Mouse (Mus musculus): ENCODE data around the gene Fam213b.

The Fam213b gene

DNA sequence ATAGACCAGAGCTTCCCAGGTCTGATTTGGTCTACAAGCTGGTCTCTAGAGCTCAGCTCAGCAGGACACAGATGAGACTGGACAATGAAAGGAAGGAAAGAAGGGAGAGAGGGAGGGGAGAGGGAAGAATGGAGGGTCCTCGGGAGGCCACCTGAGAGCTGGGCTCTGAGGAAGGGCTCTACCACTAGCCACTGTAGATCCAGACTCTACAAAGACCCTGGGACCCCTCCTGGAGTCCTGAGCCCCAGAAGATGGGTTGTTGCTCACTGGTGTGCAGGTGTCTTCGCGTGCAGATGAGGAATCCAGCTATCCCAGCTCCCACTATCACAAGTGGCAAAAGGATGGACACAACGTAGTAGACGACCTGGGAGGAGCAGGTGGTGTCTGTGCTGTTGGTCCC lies 24.0 kb upstream of the Fam213b start:
- DNase-seq (ENCODE audit: low spot score) = no peak

GRCm38 (mm10) chr4:154922291-154922690 lies 23.4 kb upstream of the Fam213b start:
- no peak for DNase-seq (ENCODE audit: low spot score)

- DNase-seq (ENCODE audit: low spot score) = no peak
Observed at GRCm38 (mm10) chr4:154916662-154917061, 17.7 kb upstream of the Fam213b start.

GRCm38 (mm10) chr4:154915286-154915685 lies 16.4 kb upstream of the Fam213b start:
- DNase-seq (ENCODE audit: low spot score) = no peak

GRCm38 (mm10) chr4:154914707-154915106 lies 15.8 kb upstream of the Fam213b start:
- no peak for DNase-seq (ENCODE audit: low spot score)

DNA sequence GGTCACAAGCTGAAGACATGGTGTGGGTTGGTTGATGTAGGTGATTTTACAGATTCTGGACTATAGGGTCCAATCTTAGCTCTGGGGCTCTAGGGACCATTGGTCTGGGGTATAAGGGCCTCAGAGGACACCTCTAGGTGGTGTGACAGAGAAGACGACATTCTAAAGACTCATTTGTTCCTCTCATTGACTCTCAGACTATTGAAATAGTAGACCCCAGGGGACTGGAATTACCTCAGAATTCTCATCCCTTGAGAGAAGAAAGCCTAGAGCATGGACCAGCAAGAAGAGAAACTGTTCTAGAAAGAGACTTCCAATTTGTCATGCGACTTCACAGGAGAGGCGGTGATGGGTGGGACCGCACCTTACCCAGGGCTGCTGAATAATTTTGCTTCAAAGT lies 15.3 kb upstream of the Fam213b start:
- DNase-seq (ENCODE audit: low spot score) = no peak

- DNase-seq (ENCODE audit: low spot score) = no peak
Observed at GRCm38 (mm10) chr4:154913845-154914244, 14.9 kb upstream of the Fam213b start.

DNA sequence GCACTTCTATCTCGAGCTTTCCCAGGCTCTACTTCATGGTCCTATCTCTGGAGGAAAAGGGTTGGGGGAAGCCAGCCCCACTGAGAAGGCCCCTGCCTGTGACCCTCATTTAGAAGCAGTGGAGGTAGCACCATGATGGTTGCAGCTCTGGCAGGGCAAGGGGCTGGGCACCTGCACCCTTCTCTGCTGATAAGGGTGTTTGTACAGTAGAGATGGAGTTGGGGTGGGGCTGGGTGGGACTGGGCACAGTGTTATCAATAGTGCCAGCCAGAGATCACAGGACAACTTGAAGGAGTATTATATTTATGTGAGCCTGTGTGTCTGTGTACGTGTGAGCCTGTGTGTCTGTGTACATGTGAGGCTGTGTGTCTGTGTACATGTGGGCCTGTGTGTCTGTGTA lies 12.7 kb upstream of the Fam213b start:
- no peak for DNase-seq (ENCODE audit: low spot score)

DNA sequence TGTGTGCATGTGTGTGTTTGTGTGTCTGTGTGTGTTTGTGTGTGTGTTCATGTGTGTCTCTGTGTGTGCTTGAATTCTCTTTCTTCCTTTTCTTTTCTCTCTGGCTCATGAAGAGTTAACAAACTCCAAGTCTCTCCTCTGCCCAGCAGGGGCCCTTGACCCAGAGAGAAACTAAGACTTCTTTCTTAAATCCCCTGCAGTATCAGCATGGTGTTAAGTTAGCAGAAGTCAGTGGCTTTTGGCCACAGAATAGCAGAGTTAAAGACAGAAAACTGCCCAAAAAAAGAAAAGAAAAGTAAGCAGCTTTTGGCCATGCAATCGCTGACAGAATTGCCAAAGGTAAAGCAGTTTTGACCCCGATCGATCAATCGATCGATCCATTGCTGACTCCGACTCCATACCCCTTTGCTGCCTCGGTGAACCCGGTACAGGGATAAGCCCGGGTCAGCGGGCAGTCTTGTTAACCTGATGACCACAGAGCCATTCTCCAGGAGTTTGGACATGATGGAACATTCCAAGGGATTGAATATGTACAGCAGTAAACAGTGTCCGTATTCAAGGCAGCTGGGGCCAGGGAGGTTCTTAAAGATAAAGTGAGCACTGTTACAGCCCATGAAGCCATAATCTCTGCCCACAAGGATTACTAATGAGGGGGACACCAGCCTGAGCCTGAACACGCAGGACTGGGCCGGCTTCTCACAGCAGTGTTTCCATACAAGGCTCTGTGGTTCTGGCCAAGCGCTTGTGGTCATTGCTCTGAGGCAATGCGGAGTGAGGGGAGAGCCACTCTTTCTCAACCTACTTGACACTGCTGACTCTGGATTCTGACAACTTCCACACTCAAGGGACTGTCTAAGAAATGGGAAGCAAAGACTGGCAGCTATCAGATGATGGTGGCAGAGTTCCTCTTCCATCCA lies 11.9 kb upstream of the Fam213b start:
- DNase-seq (ENCODE audit: low spot score) = no peak

DNA sequence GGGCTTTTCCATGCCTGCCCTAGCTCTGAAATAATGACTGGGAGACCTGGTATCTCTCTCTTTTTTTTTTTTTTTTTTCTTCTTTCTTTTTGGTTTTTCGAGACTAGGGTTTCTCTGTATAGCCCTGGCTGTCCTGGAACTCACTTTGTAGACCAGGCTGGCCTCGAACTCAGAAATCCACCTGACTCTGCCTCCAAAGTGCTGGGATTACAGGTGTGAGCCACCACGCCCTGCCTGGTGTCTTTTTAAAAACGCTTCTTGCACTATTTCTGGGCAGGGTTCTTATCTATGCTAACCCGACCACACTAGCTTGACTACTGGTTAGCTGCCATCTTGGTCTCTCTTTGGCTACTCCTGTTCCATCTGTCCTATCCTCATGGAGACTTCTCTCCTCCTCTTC lies 9.6 kb upstream of the Fam213b start:
- no peak for DNase-seq (ENCODE audit: low spot score)

DNA sequence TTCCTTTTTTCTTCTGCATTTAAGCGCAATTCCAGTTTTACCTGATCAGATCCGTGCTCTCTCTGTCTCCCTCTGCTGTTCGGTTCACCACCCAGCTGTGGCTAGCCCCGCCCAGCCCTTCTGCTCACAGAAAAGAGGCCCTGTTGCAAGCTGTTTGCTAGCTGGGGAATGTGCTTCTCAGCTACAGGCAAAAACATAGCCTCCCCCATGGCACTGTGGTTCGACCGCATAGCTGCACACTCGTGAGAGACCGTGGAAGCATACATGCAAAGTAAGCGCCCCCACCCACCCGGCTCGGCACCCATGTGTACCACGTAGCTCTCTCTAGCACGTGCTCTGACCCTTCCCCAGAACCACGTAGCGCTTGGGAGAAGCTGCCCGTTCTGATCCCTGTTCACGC lies 8.9 kb upstream of the Fam213b start:
- peak; percentile 66 for DNase-seq (ENCODE audit: low spot score)

GRCm38 (mm10) chr4:154904185-154905071 lies 5.5 kb upstream of the Fam213b start:
- DNase-seq (ENCODE audit: low spot score) = peak; percentile 87

DNA sequence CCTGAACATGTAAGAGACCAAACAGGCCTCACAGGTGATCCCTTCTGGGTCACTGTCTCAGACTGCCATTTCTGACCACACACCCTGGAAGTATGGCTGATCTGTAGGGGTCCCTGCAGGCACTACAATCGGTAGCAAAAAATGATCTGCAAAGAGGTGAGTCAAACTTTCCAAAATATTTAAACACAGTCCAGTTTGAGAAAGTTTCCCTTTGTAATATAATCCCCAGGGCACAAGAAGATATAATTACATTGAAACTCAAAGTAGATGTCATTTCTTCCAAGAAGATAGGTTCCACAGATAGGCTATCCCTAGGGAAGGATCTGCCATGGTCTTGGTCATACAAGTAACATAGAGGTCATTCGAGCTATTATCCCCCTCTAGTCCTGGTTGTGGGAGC lies 3.4 kb upstream of the Fam213b start:
- no peak for DNase-seq (ENCODE audit: low spot score)

DNA sequence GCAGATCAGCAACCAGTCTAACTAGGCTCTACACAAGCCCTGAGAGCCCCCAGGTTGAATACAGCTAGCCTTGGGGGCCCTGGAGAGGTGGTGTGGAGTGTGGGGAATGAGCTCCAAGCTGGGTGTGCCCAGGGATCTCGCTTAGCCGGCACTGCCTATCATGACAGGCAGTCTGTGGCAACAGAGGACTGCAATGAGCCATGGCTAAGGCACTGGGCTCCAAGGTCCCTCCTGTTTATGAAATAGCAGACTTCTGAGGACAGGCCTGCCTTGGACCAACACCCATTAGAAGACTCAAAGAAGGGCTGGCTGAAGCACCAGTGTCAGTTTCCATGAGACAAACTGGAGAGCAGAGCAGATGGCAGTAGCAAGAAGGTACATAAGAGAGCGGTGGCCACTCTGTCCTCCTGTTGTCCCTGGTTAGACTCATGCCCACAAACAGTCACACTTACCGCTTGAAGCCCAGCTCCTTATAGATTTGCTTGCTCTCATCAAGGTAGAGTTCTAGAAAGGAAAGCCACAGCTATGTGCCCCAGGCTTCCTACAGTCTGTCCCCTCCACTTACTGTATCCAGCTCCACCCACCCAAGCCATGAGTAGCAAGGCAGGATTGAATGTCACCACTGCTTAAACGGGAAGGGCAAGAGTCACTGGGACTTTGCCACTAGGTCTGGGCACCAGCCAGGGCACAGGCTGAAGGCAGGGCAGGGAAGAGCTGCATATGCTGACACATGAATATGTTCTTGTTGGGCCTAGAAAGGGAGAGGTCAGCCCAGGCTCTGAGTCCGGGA lies 1.1 kb downstream of the Fam213b start:
- no peak for DNase-seq (ENCODE audit: low spot score)

DNA sequence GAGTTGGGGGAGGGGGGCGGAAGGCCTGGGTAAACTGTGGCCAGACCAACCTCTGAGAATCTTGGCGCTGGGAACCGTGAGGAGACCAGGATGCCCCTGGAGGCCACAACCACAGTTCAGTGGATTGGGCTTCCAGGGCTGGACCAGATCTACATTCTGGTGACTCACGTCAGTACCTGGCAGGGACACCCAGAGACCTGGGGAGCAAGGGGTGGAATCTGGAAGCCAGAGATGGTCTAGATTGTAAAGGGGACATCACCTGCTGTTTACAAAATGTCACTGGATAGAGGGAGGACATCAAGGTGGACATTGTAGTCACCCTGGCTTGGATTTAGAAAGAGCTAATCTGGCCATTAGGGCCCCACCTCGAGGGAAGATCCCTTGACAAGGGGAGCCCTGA lies 3.4 kb downstream of the Fam213b start:
- DNase-seq (ENCODE audit: low spot score) = no peak

- DNase-seq (ENCODE audit: low spot score) = no peak
Observed at GRCm38 (mm10) chr4:154890887-154891286, 8.0 kb downstream of the Fam213b start.

- DNase-seq (ENCODE audit: low spot score) = no peak
Observed at GRCm38 (mm10) chr4:154887593-154888250, 11.2 kb downstream of the Fam213b start.

- DNase-seq (ENCODE audit: low spot score) = no peak
Observed at GRCm38 (mm10) chr4:154886876-154887592, 11.9 kb downstream of the Fam213b start.

- DNase-seq (ENCODE audit: low spot score) = no peak
Observed at GRCm38 (mm10) chr4:154885416-154885815, 13.5 kb downstream of the Fam213b start.

DNA sequence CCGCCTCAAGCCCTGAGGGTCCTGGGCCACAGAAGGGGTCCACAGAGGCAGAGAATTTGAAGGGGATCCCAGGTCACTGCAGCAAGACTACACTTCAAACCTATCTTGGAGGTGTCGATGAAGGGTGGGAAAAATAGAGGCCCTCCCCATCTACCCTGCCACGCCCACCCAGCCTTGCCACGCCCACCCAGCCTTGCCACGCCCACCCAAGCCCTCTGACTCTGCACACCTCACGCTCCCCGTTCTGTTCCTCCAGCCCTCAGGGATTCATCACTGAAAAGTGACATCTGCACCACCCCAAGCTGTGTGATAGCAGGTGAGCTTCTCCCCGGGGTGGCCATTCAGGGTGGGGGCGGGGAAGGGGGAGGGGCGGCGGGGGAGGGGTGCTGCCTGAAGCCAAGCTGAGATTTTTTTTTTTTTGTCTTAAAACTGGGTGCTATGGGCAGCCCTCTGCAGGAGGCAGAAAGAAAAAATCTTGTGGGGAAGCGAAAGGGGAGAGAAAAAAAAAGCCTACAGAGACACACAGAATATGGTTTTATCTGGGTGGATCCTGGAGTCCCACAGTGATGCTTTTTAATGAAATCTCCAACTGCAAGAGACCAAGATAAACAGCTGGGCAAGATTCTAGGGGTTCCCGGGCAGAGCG lies 16.8 kb downstream of the Fam213b start:
- DNase-seq (ENCODE audit: low spot score) = no peak

All from T-cell, adult 2 months (primary cell).